Mouse (Mus musculus) ES-E14 (cell line): Measurements from ENCODE around the gene Aimp1.

Experiments used
- CHD2 ChIP-seq: IDR thresholded peaks from 2 replicates; pipeline ENCODE4 v1.6.1; 2014; ENCODE audit warnings: mild to moderate bottlenecking, low read depth, low read length, inconsistent platforms
- ZC3H11A ChIP-seq: IDR thresholded peaks from 2 replicates; pipeline ENCODE4 v1.6.1; 2012; ENCODE audit warnings: low read depth, mild to moderate bottlenecking, inconsistent platforms, low read length, borderline replicate concordance
- ZNF384 ChIP-seq: IDR thresholded peaks from 2 replicates; pipeline ENCODE4 v1.6.1; 2012; ENCODE audit warnings: low read depth, low read length, inconsistent platforms

- no peak for TF ChIP-seq ZNF384
- no peak for TF ChIP-seq ZC3H11A
- TF ChIP-seq CHD2 = no peak
These were observed 17.2 kb upstream of the Aimp1 start for GRCm38 (mm10) chr3:132701368-132701767.
